Mouse (Mus musculus) heart, embryonic 10.5 days (tissue): ENCODE measurements around the gene Enah. TPM values are rescaled to one million over a fixed set of nuclear protein-coding genes. Genes with fewer than 3 reads are reported as not detected.

Experiments used
- polyA plus RNA-seq: library from polyadenylated mRNA; unstranded; fragments of >200 nt; fragmentation: Nextera tagmentation; extraction: Ambion mirVana; gene quantifications from 2 replicates; pipeline ENCODE4 v1.2.1, GENCODE M21; 2016

Gene Enah
- polyA plus RNA-seq, 1 experiment from 2014 or later: 24.5 TPM

Other genes starting within 250 kb of the Enah start
- gene Lbr, start 176.9 kb downstream of the Enah start, polyA plus RNA-seq: 126 and 128 TPM in 2 replicates
- 121 and 128 TPM in 2 replicates for gene Srp9, start 104.7 kb upstream of the Enah start, polyA plus RNA-seq
- gene Vmn1r1, start 144.5 kb upstream of the Enah start, polyA plus RNA-seq: not detected in 2 replicates